8 mouse cellular contexts compared by ENCODE assay signal in the genomic region with DNA sequence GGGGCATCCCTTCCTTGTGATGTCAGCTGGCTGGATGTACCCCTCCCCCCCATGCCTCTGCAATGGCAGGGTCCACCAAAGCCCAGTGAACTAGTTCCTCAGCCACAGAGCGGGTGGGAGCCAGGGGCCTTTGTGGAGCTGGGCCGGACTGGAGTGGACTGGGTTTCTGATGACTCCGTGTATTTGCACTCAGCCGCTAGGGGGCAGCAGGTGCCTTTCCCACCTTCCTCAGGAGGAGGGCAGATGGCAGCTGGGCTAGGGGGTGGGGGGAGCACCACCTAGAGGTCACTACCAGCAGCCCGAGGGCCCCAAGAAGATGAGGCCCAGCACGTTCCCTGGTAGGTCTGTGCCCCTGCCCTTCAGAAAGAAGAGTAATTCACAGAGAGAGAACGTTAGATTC. TPM values are rescaled to one million over a fixed set of nuclear protein-coding genes. Genes with fewer than 3 reads are reported as not detected.
DNase-seq lines count a peak whose midpoint lies in the region; ATAC-seq and TF ChIP-seq lines count a peak whose summit lies in the region.

No protein-coding gene starts in this region.

- H3K9ac ChIP-seq in heart, embryonic 13.5 days: no peak overlapping the region
- H3K9ac ChIP-seq in liver, embryonic 14.5 days (replicated peaks): no peak overlapping the region

- no peaks in the 10 kb centered on the region for H3K36me3 ChIP-seq in heart, embryonic 13.5 days
- H3K36me3 ChIP-seq in liver, embryonic 14.5 days (replicated peaks; ENCODE audit: control insufficient read depth, insufficient read depth, low read depth): no peaks in the 10 kb centered on the region

- ATAC-seq in erythroblast, adult 5-6 weeks (replicated peaks; ENCODE audit: low FRiP score, poor library complexity, severe bottlenecking): peak; percentile 62
- ATAC-seq in heart, embryonic 13.5 days (ENCODE audit: extremely low read depth, insufficient number of reproducible peaks, low FRiP score, low TSS enrichment): peak; percentile 21; the same call in 1 of the 2 replicates
- peak; percentile 45; the same call in 1 of the 2 replicates for ATAC-seq in liver, embryonic 14.5 days (ENCODE audit: insufficient read depth)
- ATAC-seq in neutrophil, adult 5-6 weeks (ENCODE audit: extremely low read depth, insufficient number of reproducible peaks, low FRiP score, poor library complexity, severe bottlenecking): peak; percentile 45

- no peak overlapping the region for H3K27ac ChIP-seq in heart, embryonic 13.5 days (replicated peaks)
- H3K27ac ChIP-seq in liver, embryonic 14.5 days: no peak overlapping the region

- TF ChIP-seq CTCF in liver, embryonic 14.5 days (IDR thresholded peaks at IDR 0.05; ENCODE audit: low read depth): peak; percentile 94

- peaks cover 18% of the 10 kb centered on the region for H3K27me3 ChIP-seq in heart, embryonic 13.5 days (replicated peaks)
- no peaks in the 10 kb centered on the region for H3K27me3 ChIP-seq in liver, embryonic 14.5 days (ENCODE audit: control insufficient read depth, insufficient read depth, low read length)

- no peak overlapping the region for H3K4me3 ChIP-seq in heart, embryonic 13.5 days
- H3K4me3 ChIP-seq in liver, embryonic 14.5 days (ENCODE audit: insufficient read depth in 1 of 2, low read depth in 2 of 2, low read length in 2 of 2): no peak overlapping the region

- DNase-seq in CD8-positive naive resting alpha-beta T cell, adult 2 months (ENCODE audit: low read depth in 2 of 2, low spot score in 2 of 2): peak; percentile 65 to 72
- DNase-seq in brain, adult 2 months (ENCODE audit: low read depth, low spot score): peak; percentile 89
- peak; percentile 87 for DNase-seq in kidney, postnatal 25 days
- DNase-seq in liver, embryonic 14.5 days (ENCODE audit: low read depth in 3 of 3, low spot score in 3 of 3): peak; percentile 26 to 32 (median 29)
- peak; percentile 94 for DNase-seq in testis, postnatal 10 days (ENCODE audit: low spot score)

- WGBS in heart, embryonic 13.5 days: 7% methylated on average over 7 of the region's 7 CpGs
- 2% methylated on average over 7 of the region's 7 CpGs for WGBS in liver, embryonic 14.5 days (ENCODE audit: insufficient replicate concordance)

- TF ChIP-seq EP300 in liver, embryonic 14.5 days (IDR thresholded peaks at IDR 0.05; ENCODE audit: low read depth): no peak

- H3K4me1 ChIP-seq in heart, embryonic 13.5 days: peaks cover 39% of the 10 kb centered on the region
- no peaks in the 10 kb centered on the region for H3K4me1 ChIP-seq in liver, embryonic 14.5 days (replicated peaks; ENCODE audit: control insufficient read depth in 2 of 2, insufficient read depth in 2 of 2, low read length in 1 of 2)

- H3K4me2 ChIP-seq in heart, embryonic 13.5 days: no peak overlapping the region
- no peak overlapping the region for H3K4me2 ChIP-seq in liver, embryonic 14.5 days (ENCODE audit: low read depth)

- H3K9me3 ChIP-seq in heart, embryonic 13.5 days: no peaks in the 10 kb centered on the region
- H3K9me3 ChIP-seq in liver, embryonic 14.5 days (ENCODE audit: control insufficient read depth, low read length): no peaks in the 10 kb centered on the region

RNA-seq across cellular contexts. Expression of a gene that starts 17.2 kb away (rescaled TPM):
- 2.1 TPM in 1 of 2 replicates, not detected in the other for total RNA-seq in erythroblast, adult 5-6 weeks (2015; ENCODE audit: low replicate concordance)
- 2.0 TPM in 1 of 2 replicates, not detected in the other for total RNA-seq in erythroblast, adult 5-6 weeks (2017; ENCODE audit: low replicate concordance)
- polyA plus RNA-seq in heart, embryonic 13.5 days (2015; fragmentation: Nextera tagmentation; extraction: Ambion mirVana): 20.1 and 21.0 TPM in 2 replicates
- 20.2 and 21.6 TPM in 2 replicates for polyA plus RNA-seq in liver, embryonic 14.5 days (2012; rRNA removed)
- 30.9 and 32.6 TPM in 2 replicates for polyA plus RNA-seq in liver, embryonic 14.5 days (2014; fragmentation: Nextera tagmentation; extraction: Ambion mirVana)
- total RNA-seq in neutrophil, adult 5-6 weeks (2017): 2.0 and 2.7 TPM in 2 replicates

RNA-seq across cellular contexts. Expression of a gene that starts 17.4 kb away (rescaled TPM):
- 0.38 and 1.0 TPM in 2 replicates for total RNA-seq in erythroblast, adult 5-6 weeks (2015; ENCODE audit: low replicate concordance)
- 0.26 and 1.4 TPM in 2 replicates for total RNA-seq in erythroblast, adult 5-6 weeks (2017; ENCODE audit: low replicate concordance)
- 22.8 and 24.4 TPM in 2 replicates for polyA plus RNA-seq in heart, embryonic 13.5 days (2015; fragmentation: Nextera tagmentation; extraction: Ambion mirVana)
- polyA plus RNA-seq in liver, embryonic 14.5 days (2012; rRNA removed): 7.1 and 7.2 TPM in 2 replicates
- polyA plus RNA-seq in liver, embryonic 14.5 days (2014; fragmentation: Nextera tagmentation; extraction: Ambion mirVana): 9.1 and 9.5 TPM in 2 replicates
- 5.4 and 6.3 TPM in 2 replicates for total RNA-seq in neutrophil, adult 5-6 weeks (2017)

Comparison
In these comparisons a context has a peak if more than half of its experiments do, and no peak if none do; other contexts are left out.
1. DNase-seq: peak in every context shown above with its lines; median percentile 94 in testis, postnatal 10 days; 89 in brain, adult 2 months; 87 in kidney, postnatal 25 days; 68 in CD8-positive naive resting alpha-beta T cell, adult 2 months; 29 in liver, embryonic 14.5 days.